Mouse (Mus musculus) megakaryocyte, embryonic 14.5 days (primary cell): ENCODE data around the gene Ctsw. TPM values are rescaled to one million over a fixed set of nuclear protein-coding genes. Genes with fewer than 3 reads are reported as not detected.

Experiments
- H3K27me3 ChIP-seq: replicated peaks from 2 replicates; pipeline ENCODE3; 2012; ENCODE audit warnings: inconsistent platforms
- H3K36me3 ChIP-seq: replicated peaks from 2 replicates; pipeline ENCODE3; 2012; ENCODE audit warnings: low read length, inconsistent platforms, mixed read lengths
- H3K4me1 ChIP-seq: 2 replicates; pipeline ENCODE4 v1.6.1; 2012; ENCODE audit warnings: inconsistent platforms
- H3K4me3 ChIP-seq: replicated peaks from 2 replicates; pipeline ENCODE3; 2012; ENCODE audit warnings: moderate library complexity, mild to moderate bottlenecking, inconsistent platforms
- H3K9me3 ChIP-seq: 2 replicates; pipeline ENCODE4 v1.6.1; 2012; ENCODE audit warnings: inconsistent platforms
- FLI1 ChIP-seq: IDR thresholded peaks from 2 replicates; pipeline ENCODE4 v1.6.1; 2012; ENCODE audit warnings: low read length, inconsistent platforms, mixed read lengths
- GATA1 ChIP-seq: IDR thresholded peaks from 3 replicates; pipeline ENCODE4 v1.6.1; 2012; ENCODE audit warnings: mixed read lengths, low read length, inconsistent platforms, borderline replicate concordance
- polyA plus RNA-seq: library from polyadenylated mRNA; stranded (reverse); fragments of >175 nt; gene quantifications from 2 replicates; pipeline ENCODE4 v1.2.3, GENCODE M21; 2012; ENCODE audit warnings: low replicate concordance; ENCODE audit not compliant: insufficient read depth

Gene Ctsw
- polyA plus RNA-seq, 1 experiment, result not detected

DNA sequence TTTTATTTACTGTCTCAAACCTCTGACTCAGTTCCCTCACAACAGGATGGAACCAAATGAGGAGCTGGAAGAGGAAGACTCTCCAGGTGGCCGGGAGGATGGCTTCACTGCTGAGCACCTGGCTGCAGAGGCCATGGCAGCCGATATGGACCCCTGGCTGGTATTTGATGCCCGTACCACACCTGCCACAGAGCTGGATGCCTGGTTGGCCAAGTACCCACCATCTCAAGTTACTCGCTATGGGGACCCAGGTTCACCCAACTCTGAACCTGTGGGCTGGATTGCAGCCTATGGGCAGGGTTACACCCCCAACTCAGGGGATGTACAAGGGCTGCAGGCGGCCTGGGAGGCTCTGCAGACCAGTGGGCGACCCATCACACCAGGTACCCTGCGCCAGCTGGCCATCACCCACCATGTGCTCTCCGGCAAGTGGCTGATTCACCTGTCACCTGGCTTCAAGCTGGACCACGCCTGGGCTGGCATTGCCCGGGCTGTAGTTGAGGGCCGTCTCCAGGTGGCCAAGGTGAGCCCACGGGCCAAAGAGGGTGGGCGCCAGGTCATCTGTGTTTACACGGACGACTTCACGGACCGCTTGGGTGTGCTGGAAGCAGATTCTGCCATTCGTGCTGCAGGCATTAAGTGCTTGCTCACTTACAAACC, 42.3 kb downstream of the Ctsw start:
- H3K4me3 ChIP-seq, result peak overlapping the region; percentile 100
- TF ChIP-seq GATA1 (no peak), FLI1 (no peak)
- H3K4me1 ChIP-seq, result peaks cover 64% of the 10 kb centered on the region
- H3K27me3 ChIP-seq, result no peaks in the 10 kb centered on the region
- no peaks in the 10 kb centered on the region for H3K9me3 ChIP-seq
- H3K36me3 ChIP-seq, result peaks cover 50% of the 10 kb centered on the region

DNA sequence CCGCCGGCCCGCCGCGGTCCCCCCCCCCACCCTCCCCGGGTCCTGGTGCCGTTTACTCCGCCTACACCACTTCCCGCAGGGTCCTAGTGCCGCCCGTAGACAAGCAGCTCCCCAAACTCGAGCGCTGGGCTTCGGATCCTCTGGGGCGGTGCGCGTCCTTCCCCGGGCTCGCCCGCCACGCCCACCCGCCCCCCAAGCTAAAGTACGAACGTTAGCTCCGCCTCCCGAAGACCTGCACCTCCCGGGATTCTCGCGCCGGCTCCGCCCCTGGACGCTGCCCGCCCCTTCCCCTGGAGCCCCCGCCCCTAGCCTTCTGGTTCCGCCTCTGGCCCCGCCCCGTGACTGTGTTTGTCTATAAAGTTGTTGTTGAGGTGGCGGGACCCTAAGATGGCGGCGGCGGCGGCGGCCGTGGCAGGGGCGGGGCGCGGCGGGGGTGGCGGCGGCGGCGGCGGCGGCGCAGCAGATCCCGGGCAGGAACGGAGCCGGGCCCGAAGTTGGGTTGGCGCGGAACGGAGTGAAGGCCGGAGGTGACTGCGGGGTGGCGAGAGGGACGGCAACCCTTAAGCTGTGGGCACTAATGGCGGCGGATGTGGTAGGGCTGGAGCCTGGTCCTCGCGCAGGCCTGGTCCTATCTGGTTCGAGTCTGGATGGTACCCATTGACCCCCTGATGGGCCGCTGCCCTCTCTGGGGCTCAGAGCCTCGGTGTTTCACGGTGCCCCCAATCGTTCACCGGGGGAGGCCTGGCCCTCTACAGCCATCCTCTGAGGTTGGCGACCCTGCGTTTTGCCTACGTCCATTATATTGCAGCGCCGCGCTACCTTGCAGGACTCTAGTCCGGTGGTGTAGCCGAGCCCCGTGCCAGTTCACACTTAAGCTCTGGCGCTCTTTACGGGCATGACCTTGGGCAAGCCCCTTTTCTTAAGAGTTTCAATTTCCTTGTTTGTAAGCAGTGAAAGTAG, 43.2 kb downstream of the Ctsw start, which contains the start of the genes Drap1 and AI837181:
Gene Drap1 (minus strand): TSS at position 198 of the 960 bp plus-strand sequence.
Gene AI837181 (plus strand): TSS at position 363 of the 960 bp plus-strand sequence.
- no peaks in the 10 kb centered on the region for H3K9me3 ChIP-seq
- H3K36me3 ChIP-seq, result peaks cover 60% of the 10 kb centered on the region
- peaks cover 65% of the 10 kb centered on the region for H3K4me1 ChIP-seq
- peak within 1 kb of the TSS; percentile 100 for H3K4me3 ChIP-seq
- TF ChIP-seq FLI1 (no peak), GATA1 (no peak)
- no peaks in the 10 kb centered on the region for H3K27me3 ChIP-seq

DNA sequence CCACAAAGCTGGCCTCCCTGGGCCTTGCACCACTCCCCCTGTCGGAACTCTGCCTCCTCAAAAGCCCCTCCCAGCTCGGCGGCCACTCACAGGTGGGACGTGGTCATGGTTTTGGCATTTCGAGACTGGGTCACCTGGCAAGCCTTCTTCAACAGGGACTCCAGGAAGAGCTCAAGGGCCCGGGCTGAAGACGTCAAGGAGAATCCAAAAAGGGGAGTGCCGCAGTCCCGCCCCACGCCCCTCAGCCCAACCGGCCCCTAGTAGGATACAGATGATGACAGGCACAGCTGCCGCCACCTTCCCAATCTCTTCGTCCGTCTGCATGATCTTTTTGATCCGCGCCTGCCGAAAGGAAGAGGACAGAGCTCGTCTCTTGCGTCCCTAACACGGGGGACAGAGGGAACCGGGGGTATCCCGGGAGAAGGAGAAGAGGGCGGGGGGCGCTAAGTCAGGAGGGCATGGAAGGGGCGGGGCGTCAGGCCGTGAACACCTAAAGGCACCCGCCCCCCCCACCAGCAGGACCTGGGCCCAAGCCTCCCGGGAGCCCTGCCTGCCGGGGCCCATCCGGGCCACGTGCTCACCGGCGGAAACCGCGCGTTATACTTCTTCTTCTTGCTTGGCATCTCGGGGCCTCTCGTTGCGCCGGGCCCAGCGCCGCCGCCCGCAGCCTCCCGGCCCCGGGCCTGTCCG, 44.1 kb downstream of the Ctsw start:
- Histone ChIP-seq H3K36me3 (peaks cover 65% of the 10 kb centered on the region), H3K4me3 (peak overlapping the region; percentile 100), H3K9me3 (no peaks in the 10 kb centered on the region), H3K27me3 (no peaks in the 10 kb centered on the region), H3K4me1 (peaks cover 62% of the 10 kb centered on the region)
- no peak for TF ChIP-seq GATA1
- TF ChIP-seq FLI1, result no peak

DNA sequence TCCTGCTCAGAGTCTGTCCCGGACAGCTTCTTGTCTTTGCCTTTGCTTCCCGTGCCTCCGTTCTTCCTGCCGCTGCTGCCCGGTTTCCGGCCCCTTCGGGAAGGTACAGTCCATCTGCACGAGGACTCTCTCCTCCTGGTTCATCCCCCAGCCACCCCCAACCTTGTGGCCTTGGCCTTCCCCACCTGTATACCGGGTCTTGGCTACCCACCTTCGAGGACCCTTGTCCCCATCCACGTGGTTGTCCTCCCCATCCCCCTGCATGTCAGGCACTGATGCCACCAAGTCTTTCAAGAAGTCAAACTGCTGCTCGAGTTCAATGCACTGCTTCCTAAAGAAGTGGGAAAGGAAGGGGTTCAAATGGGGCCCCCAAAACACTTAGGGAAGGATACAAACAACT, 44.7 kb downstream of the Ctsw start:
- Histone ChIP-seq H3K4me1 (peaks cover 57% of the 10 kb centered on the region), H3K9me3 (no peaks in the 10 kb centered on the region), H3K27me3 (no peaks in the 10 kb centered on the region), H3K4me3 (peak overlapping the region; percentile 100), H3K36me3 (peaks cover 65% of the 10 kb centered on the region)
- no peak for TF ChIP-seq FLI1
- no peak for TF ChIP-seq GATA1

DNA sequence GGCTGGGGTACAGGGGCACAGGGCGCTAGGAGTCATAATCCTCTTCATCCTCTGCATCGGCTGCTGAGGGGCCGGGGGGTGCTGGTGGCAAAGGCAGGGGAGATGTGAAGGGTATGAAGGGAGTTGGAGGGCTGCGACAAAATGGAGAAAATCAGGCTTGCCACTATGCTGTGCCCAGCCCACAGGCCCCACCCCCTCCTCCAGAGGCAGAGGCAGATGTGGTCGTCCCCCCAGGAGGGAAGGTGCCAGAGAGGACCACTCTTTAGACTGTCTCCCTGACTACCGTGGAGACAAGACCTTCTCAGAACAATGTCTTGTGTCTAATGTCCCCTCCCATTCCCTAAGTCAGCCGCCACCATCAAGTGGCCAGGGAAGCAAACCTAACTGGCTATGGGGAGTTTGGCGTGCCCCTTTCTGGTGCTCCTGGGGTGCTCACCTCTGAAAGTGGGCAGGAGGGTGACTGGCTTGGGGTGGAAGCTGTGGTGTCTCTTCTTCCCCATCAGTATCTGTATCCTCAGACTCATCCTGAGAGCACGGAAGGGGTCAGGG, 45.3 kb downstream of the Ctsw start:
- no peaks in the 10 kb centered on the region for H3K9me3 ChIP-seq
- TF ChIP-seq FLI1 (no peak), GATA1 (no peak)
- H3K4me1 ChIP-seq, result peaks cover 60% of the 10 kb centered on the region
- H3K36me3 ChIP-seq, result peaks cover 61% of the 10 kb centered on the region
- H3K4me3 ChIP-seq, result peak overlapping the region; percentile 100
- no peaks in the 10 kb centered on the region for H3K27me3 ChIP-seq

DNA sequence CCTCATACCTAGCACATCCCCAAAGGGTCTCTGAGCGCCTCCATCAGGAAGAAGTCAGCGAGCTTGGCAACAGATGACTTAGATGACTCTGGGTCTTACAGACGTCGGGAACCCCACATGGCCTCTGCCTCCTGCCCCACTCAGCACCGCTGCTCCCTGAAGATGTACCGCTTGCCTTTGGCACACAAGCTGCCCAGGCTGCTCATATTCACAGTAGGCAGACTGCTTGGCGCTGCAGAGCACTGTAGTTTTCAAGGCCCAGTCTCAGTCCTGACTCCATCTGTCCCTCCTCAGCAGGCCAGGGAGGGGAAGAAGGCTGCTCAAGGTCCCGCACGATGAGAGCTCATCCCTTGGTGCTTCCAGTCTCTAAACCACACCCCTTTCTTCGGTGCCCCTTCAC, 46.0 kb downstream of the Ctsw start:
- no peak for TF ChIP-seq GATA1
- TF ChIP-seq FLI1, result no peak
- no peaks in the 10 kb centered on the region for H3K27me3 ChIP-seq
- no peak overlapping the region for H3K4me3 ChIP-seq
- peaks cover 64% of the 10 kb centered on the region for H3K4me1 ChIP-seq
- H3K9me3 ChIP-seq, result no peaks in the 10 kb centered on the region
- peaks cover 57% of the 10 kb centered on the region for H3K36me3 ChIP-seq

DNA sequence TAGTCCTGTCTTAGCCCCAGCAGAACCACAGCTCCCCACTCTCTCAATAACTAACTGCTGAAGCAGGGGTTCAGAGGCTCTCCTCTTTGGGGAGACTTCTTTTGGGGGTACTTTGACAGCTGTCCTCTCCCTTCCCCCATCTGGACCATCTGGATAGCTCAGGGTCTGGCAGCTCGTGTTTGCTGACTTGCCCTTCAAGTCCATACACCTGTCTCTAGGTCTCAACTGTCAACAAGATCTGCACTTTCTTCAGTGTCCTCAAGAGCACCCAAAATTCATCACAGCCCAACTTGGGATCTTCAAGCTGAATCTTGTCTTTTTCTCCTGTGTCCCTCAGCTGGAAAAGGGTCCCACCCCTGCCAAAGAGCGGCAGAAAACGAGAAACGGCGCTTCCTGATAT, 46.5 kb downstream of the Ctsw start:
- Histone ChIP-seq H3K4me3 (no peak overlapping the region), H3K27me3 (no peaks in the 10 kb centered on the region), H3K36me3 (peaks cover 52% of the 10 kb centered on the region), H3K9me3 (no peaks in the 10 kb centered on the region), H3K4me1 (peaks cover 59% of the 10 kb centered on the region)
- TF ChIP-seq FLI1 (no peak), GATA1 (no peak)

DNA sequence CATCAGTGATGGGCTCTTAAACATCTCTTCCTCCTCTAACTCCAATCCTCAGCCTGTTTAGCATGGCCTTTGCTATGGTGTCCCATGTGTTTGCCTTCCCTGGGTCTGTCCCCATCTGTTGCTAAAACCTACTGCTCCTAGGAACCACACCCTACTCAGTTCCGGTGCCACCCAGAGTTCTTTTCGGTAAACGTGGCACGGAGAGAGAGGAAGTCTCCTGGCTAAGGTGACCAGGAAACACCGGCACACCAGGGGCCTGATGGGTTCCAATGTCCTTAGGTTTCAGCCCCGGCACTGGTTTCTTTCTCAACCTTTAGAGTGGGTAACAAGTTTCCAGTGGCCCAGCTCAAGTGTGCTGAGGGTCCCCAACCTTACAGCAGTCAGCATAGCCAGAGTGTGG, 47.7 kb downstream of the Ctsw start:
- Histone ChIP-seq H3K9me3 (no peaks in the 10 kb centered on the region), H3K4me1 (peaks cover 48% of the 10 kb centered on the region), H3K27me3 (no peaks in the 10 kb centered on the region), H3K36me3 (peaks cover 42% of the 10 kb centered on the region), H3K4me3 (peak overlapping the region; percentile 23)
- TF ChIP-seq GATA1 (no peak), FLI1 (no peak)

DNA sequence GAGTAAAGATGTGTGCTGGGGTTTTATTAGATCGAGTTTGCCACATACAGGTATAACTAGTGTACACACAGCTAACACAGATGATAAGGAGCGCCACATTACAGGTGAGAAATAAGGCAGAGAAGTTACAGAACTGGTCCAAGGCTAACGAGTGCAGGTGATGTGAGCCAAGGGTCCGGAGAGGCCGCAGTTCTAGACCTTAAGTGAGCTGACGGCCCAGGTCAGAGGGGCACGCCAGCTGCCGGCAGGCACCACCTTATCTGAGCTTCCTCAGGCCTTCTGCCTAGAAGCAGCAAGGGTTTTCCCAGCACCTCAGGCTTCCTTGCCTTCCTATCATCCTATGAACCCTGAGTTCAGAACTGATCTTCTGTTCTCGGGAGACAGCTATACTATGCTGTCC, 48.7 kb downstream of the Ctsw start:
- Histone ChIP-seq H3K4me3 (no peak overlapping the region), H3K36me3 (peaks cover 42% of the 10 kb centered on the region), H3K27me3 (no peaks in the 10 kb centered on the region), H3K9me3 (no peaks in the 10 kb centered on the region), H3K4me1 (peaks cover 49% of the 10 kb centered on the region)
- no peak for TF ChIP-seq GATA1
- TF ChIP-seq FLI1, result no peak
